ENCODE assay signal across 9 mouse cellular contexts in the genomic region with DNA sequence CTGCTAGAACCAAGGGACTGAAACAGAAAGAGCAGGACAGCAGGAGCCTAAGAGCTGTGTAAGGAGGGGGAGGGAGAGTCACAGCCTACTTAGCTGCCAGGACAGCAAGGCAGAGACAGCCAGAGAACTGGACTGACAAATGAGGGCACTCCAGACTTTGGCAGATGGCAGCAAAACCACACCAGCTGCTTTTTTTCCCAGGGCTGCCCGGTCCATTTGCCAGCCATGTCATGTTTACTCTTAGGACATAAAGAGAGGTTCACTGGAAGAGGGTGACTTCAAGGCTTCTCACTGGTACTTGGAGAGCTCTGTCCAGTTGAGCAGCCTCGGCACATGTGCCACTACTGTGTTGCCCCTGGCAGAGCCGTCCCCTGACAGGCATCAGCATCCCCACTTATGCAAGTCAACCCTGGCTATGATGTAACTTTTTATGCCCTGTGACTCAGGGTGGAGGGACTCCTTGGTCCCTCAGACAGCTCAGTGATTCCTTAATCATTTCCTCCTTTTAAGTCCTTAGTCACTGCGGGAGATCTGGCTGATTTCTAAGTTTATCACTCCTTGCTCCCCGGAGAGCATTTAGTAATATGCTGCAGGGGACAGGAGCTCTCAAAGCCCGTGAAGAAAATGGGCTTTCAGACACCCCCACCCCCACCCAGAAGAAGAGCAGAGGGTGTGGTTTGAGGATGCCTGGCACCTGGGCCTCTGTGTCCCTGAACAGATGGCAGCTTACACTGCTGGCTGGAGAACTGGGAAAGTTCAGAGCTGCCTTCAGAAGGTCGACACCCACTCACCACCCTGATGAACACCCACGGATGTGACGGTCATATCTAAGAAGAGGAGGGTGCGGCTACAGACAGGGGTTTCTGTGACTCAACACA. TPM values are rescaled to one million over a fixed set of nuclear protein-coding genes. Genes with fewer than 3 reads are reported as not detected.
A peak's percentile ranks its signal among the peaks of the same experiment; 100 is the strongest.
DNase-seq lines count a peak whose midpoint lies in the region; ATAC-seq lines count a peak whose summit lies in the region.
"Had no signal": no experiment of that assay in that cellular context is flagged by ENCODE, and none has a peak within 500 bp of the region (broad histone marks: within the 10 kb centered on the region; RNA-seq: fewer than 3 reads in every experiment).

No protein-coding gene starts in this region.

- no peak overlapping the region for H3K27ac ChIP-seq in forebrain, embryonic 14.5 days (ENCODE audit: low read depth, low read length)
- no peak overlapping the region for H3K27ac ChIP-seq in forebrain, embryonic 11.5 days (ENCODE audit: low read depth, low read length)

- H3K36me3 ChIP-seq in forebrain, embryonic 14.5 days (ENCODE audit: control insufficient read depth, insufficient read depth, low read length): no peaks in the 10 kb centered on the region
- H3K36me3 ChIP-seq in forebrain, embryonic 11.5 days (ENCODE audit: control insufficient read depth, insufficient read depth, low read length): no peaks in the 10 kb centered on the region
- H3K36me3 ChIP-seq in megakaryocyte, embryonic 14.5 days (replicated peaks; ENCODE audit: low read length): no peaks in the 10 kb centered on the region

- no peak overlapping the region for H3K4me3 ChIP-seq in forebrain, embryonic 14.5 days (ENCODE audit: low read depth, low read length)
- no peak overlapping the region for H3K4me3 ChIP-seq in forebrain, embryonic 11.5 days (ENCODE audit: low read depth, low read length)
- H3K4me3 ChIP-seq in megakaryocyte, embryonic 14.5 days (replicated peaks): peak overlapping the region; percentile 50

- no peak overlapping the region for H3K4me2 ChIP-seq in forebrain, embryonic 14.5 days (ENCODE audit: low read length)
- H3K4me2 ChIP-seq in forebrain, embryonic 11.5 days (ENCODE audit: low read depth, low read length, severe bottlenecking): no peak overlapping the region

- H3K4me1 ChIP-seq in forebrain, embryonic 14.5 days (ENCODE audit: control insufficient read depth, insufficient read depth, low read length): no peaks in the 10 kb centered on the region
- H3K4me1 ChIP-seq in forebrain, embryonic 11.5 days (replicated peaks; ENCODE audit: control insufficient read depth, insufficient read depth, low read length): 0 out of 2 replicates have a peak, but pooled peaks cover 2% of the 10 kb centered on the region
- H3K4me1 ChIP-seq in megakaryocyte, embryonic 14.5 days: peaks cover 17% of the 10 kb centered on the region

- WGBS in forebrain, embryonic 14.5 days: 42% methylated on average over 10 of the region's 10 CpGs
- WGBS in forebrain, embryonic 11.5 days: 42% methylated on average over 10 of the region's 10 CpGs

- peak; percentile 42; the same call in 1 of the 2 replicates for ATAC-seq in forebrain, embryonic 14.5 days
- ATAC-seq in forebrain, embryonic 11.5 days (replicated peaks; ENCODE audit: low FRiP score): no peak

- no peaks in the 10 kb centered on the region for H3K9me3 ChIP-seq in forebrain, embryonic 14.5 days (replicated peaks; ENCODE audit: control insufficient read depth, low read length)
- H3K9me3 ChIP-seq in forebrain, embryonic 11.5 days (ENCODE audit: control insufficient read depth, low read length): no peaks in the 10 kb centered on the region
- H3K9me3 ChIP-seq in megakaryocyte, embryonic 14.5 days: peaks cover 8% of the 10 kb centered on the region; the same call in 1 of the 2 replicates

- no peaks in the 10 kb centered on the region for H3K27me3 ChIP-seq in forebrain, embryonic 14.5 days (replicated peaks; ENCODE audit: control insufficient read depth, insufficient read depth, low read length)
- H3K27me3 ChIP-seq in forebrain, embryonic 11.5 days (ENCODE audit: control insufficient read depth, insufficient read depth, low read length): no peaks in the 10 kb centered on the region
- H3K27me3 ChIP-seq in megakaryocyte, embryonic 14.5 days (replicated peaks): peaks cover 35% of the 10 kb centered on the region

- no peak overlapping the region for H3K9ac ChIP-seq in forebrain, embryonic 14.5 days (ENCODE audit: low read length)
- H3K9ac ChIP-seq in forebrain, embryonic 11.5 days (ENCODE audit: low read length): no peak overlapping the region

- peak; percentile 58 for DNase-seq in forebrain, embryonic 14.5 days (ENCODE audit: low spot score)
- DNase-seq in forebrain, embryonic 11.5 days (ENCODE audit: low spot score): no peak
- peak; percentile 57 to 71 for DNase-seq in right cerebral cortex, postnatal 10 days (ENCODE audit: low spot score in 2 of 2)
- no peak for DNase-seq in right cerebral cortex, postnatal 25 days
- DNase-seq in MN1 (ENCODE audit: low spot score): no peak
- DNase-seq in c-Kit-positive CD71-positive TER-119-positive erythroid progenitor cells, embryonic 14.5 days (ENCODE audit: low spot score): no peak
- no peak for DNase-seq in liver

RNA-seq across cellular contexts. Expression of a gene that starts 23.6 kb away (rescaled TPM):
- 1.0 and 1.2 TPM in 2 replicates for polyA plus RNA-seq in forebrain, embryonic 14.5 days (2014; fragmentation: Nextera tagmentation; extraction: Ambion mirVana)
- 2.1 and 2.9 TPM in 2 replicates for polyA plus RNA-seq in forebrain, embryonic 11.5 days (2014; fragmentation: Nextera tagmentation; extraction: Ambion mirVana)
- polyA plus RNA-seq in megakaryocyte, embryonic 14.5 days (2012; ENCODE audit: insufficient read depth, low replicate concordance): not detected in 2 replicates
- polyA plus RNA-seq: small intestine, adult 2 months had no signal

RNA-seq across cellular contexts. Expression of a gene that starts 41.5 kb away (rescaled TPM):
- 0.09 TPM in 1 of 2 replicates, not detected in the other for polyA plus RNA-seq in forebrain, embryonic 14.5 days (2014; fragmentation: Nextera tagmentation; extraction: Ambion mirVana)
- polyA plus RNA-seq in forebrain, embryonic 11.5 days (2014; fragmentation: Nextera tagmentation; extraction: Ambion mirVana): not detected in 2 replicates
- not detected in 2 replicates for polyA plus RNA-seq in megakaryocyte, embryonic 14.5 days (2012; ENCODE audit: insufficient read depth, low replicate concordance)
- polyA plus RNA-seq: small intestine, adult 2 months had no signal

Comparison
In these comparisons a context has a peak if more than half of its experiments do, and no peak if none do; other contexts are left out.
1. DNase-seq: peak in forebrain, embryonic 14.5 days (single experiment) and right cerebral cortex, postnatal 10 days (2 of 2); none in forebrain, embryonic 11.5 days (single experiment), right cerebral cortex, postnatal 25 days (single experiment), MN1 (single experiment), c-Kit-positive CD71-positive TER-119-positive erythroid progenitor cells, embryonic 14.5 days (single experiment) and liver (single experiment).